Mouse (Mus musculus) testis, adult 2 months (tissue): ENCODE measurements around the gene Apba3.

Experiments
- CTCF ChIP-seq: fragments of 200-500 bp; IDR thresholded peaks from 2 replicates; pipeline ENCODE4 v1.5.1; 2012; ENCODE audit warnings: low read depth, mild to moderate bottlenecking, inconsistent platforms, low read length, moderate library complexity; ENCODE audit not compliant: control insufficient read depth, insufficient read depth, insufficient replicate concordance
- POLR2A ChIP-seq: fragments of 200-500 bp; IDR thresholded peaks from 2 replicates; pipeline ENCODE4 v1.6.1; 2012; ENCODE audit warnings: low read depth, mild to moderate bottlenecking, inconsistent platforms, low read length, moderate library complexity; ENCODE audit not compliant: control insufficient read depth

DNA sequence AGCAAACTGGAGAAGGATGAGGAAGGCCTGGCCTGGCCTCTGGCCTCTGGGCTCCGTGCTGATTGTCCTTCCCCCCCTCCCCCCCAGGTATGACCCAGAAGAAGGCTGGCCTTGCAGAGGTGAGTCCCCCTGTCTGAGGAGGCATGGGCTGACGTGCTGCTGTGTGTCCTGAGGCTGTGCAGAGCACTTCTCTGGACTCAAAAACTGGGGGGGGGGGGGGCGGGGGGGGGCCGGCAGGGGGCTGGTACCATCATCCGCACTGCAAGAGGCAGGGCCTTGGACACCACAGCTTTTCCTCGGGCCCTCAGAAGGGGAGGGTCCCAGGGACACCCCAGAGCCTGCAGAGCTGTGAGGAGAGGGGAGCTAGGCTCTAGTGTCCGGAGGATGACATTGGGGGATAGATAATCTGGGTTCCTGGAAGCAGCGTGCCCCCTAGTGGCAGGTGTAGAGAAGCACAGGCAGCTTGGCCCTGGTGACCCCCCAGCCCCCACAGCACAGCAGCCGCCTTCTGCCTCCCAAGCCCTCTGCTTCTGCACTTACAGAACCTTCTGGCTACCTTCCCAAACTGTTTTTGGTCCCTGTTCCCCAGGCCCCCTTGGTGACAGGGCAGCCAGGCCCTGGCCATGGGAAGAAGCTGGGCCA is 38.0 kb downstream of the Apba3 start:
- TF ChIP-seq POLR2A (no peak), CTCF (peak; percentile 88)
